Mouse (Mus musculus): ENCODE data around the gene Naa10.

Gene Naa10

GRCm38 (mm10) chrX:73921823-73922549 is at the start of gene Naa10, which contains the start of gene Arhgap4:
TSS of gene Naa10 (minus strand) at chrX:73921944.
TSS of gene Arhgap4 (minus strand) at chrX:73921870.
- peak; percentile 82 for DNase-seq (ENCODE audit: low spot score in 2 of 2)

GRCm38 (mm10) chrX:73970781-73971180 is 49.0 kb upstream of the Naa10 start:
- DNase-seq (ENCODE audit: low spot score in 2 of 2): no peak

- no peak for DNase-seq (ENCODE audit: low spot score in 2 of 2)
These were observed 48.0 kb upstream of the Naa10 start for GRCm38 (mm10) chrX:73969729-73970128.

- no peak for DNase-seq (ENCODE audit: low spot score in 2 of 2)
These were observed 47.4 kb upstream of the Naa10 start for GRCm38 (mm10) chrX:73969167-73969566.

- DNase-seq (ENCODE audit: low spot score in 2 of 2): peak; percentile 81 to 85
These were observed 45.7 kb upstream of the Naa10 start for GRCm38 (mm10) chrX:73967177-73968075.

GRCm38 (mm10) chrX:73966248-73967176 is 44.8 kb upstream of the Naa10 start, which contains the start of gene Hcfc1:
TSS of gene Hcfc1 (minus strand) at chrX:73966357.
- peak; percentile 81 to 84 for DNase-seq (ENCODE audit: low spot score in 2 of 2)

- peak; percentile 54 to 66 for DNase-seq (ENCODE audit: low spot score in 2 of 2)
These were observed 43.6 kb upstream of the Naa10 start for GRCm38 (mm10) chrX:73965307-73965706.

- no peak for DNase-seq (ENCODE audit: low spot score in 2 of 2)
These were observed 42.6 kb upstream of the Naa10 start for GRCm38 (mm10) chrX:73964363-73964762.

- DNase-seq (ENCODE audit: low spot score in 2 of 2): no peak
These were observed 33.2 kb upstream of the Naa10 start for GRCm38 (mm10) chrX:73954988-73955387.

- DNase-seq (ENCODE audit: low spot score in 2 of 2): no peak
These were observed 30.9 kb upstream of the Naa10 start for GRCm38 (mm10) chrX:73952603-73953002.

- no peak for DNase-seq (ENCODE audit: low spot score in 2 of 2)
These were observed 27.6 kb upstream of the Naa10 start for GRCm38 (mm10) chrX:73949341-73949740.

- DNase-seq (ENCODE audit: low spot score in 2 of 2): peak in 1 of 2 experiments; percentile 31
These were observed 26.9 kb upstream of the Naa10 start for GRCm38 (mm10) chrX:73948647-73949046.

- DNase-seq (ENCODE audit: low spot score in 2 of 2): no peak
These were observed 25.2 kb upstream of the Naa10 start for GRCm38 (mm10) chrX:73946896-73947295.

GRCm38 (mm10) chrX:73942294-73942693 is 20.6 kb upstream of the Naa10 start:
- DNase-seq (ENCODE audit: low spot score in 2 of 2): no peak

GRCm38 (mm10) chrX:73941860-73942259 is 20.1 kb upstream of the Naa10 start:
- no peak for DNase-seq (ENCODE audit: low spot score in 2 of 2)

- DNase-seq (ENCODE audit: low spot score in 2 of 2): no peak
These were observed 10.1 kb upstream of the Naa10 start for GRCm38 (mm10) chrX:73931871-73932270.

- peak in 1 of 2 experiments; percentile 18 for DNase-seq (ENCODE audit: low spot score in 2 of 2)
These were observed 8.8 kb upstream of the Naa10 start, which contains the start of gene Renbp for GRCm38 (mm10) chrX:73930402-73931062. TSS of gene Renbp (minus strand) at chrX:73930850.

- DNase-seq (ENCODE audit: low spot score in 2 of 2): no peak
These were observed 772 bp upstream of the Naa10 start for GRCm38 (mm10) chrX:73922550-73922882.

- no peak for DNase-seq (ENCODE audit: low spot score in 2 of 2)
These were observed 390 bp downstream of the Naa10 start for GRCm38 (mm10) chrX:73921285-73921822.

GRCm38 (mm10) chrX:73918631-73919030 is 3.1 kb downstream of the Naa10 start:
- DNase-seq (ENCODE audit: low spot score in 2 of 2): no peak

GRCm38 (mm10) chrX:73916945-73917344 is 4.8 kb downstream of the Naa10 start:
- DNase-seq (ENCODE audit: low spot score in 2 of 2): no peak

Measured in frontal cortex, postnatal 14 days (tissue).